Mouse (Mus musculus) embryonic fibroblast, embryonic 13.5 days (primary cell): ENCODE measurements around the gene Neurl4.

Experiments used
- CTCF ChIP-seq: IDR thresholded peaks from 2 replicates; pipeline ENCODE4 v1.5.1; 2011; ENCODE audit warnings: mild to moderate bottlenecking, control low read depth, low read length, moderate library complexity, borderline replicate concordance; ENCODE audit not compliant: insufficient read depth
- POLR2A ChIP-seq: IDR thresholded peaks from 2 replicates; pipeline ENCODE4 v1.6.1; 2011; ENCODE audit warnings: low read depth, mild to moderate bottlenecking, control low read depth, low read length, moderate library complexity

GRCm38 (mm10) chr11:69919661-69920265 lies 18.9 kb downstream of the Neurl4 start:
- 0 out of 2 replicates have a peak, but pooled peaks have one; percentile 49 for TF ChIP-seq POLR2A
- TF ChIP-seq CTCF = no peak
